Mouse (Mus musculus) erythroblast, embryonic 14.5 days (primary cell): ENCODE results near the gene Bloc1s2.

Experiments used
- GATA1 ChIP-seq: IDR thresholded peaks from 2 replicates; pipeline ENCODE4 v1.6.1; 2012; ENCODE audit warnings: low read length, inconsistent platforms, mixed read lengths
- TAL1 ChIP-seq: IDR thresholded peaks from 3 replicates; pipeline ENCODE4 v1.6.1; 2012; ENCODE audit warnings: low read length, inconsistent platforms, mixed read lengths

GRCm38 (mm10) chr19:44176741-44177140 is 30.5 kb upstream of the Bloc1s2 start:
- TF ChIP-seq TAL1 = no peak
- TF ChIP-seq GATA1 = no peak
